Mouse (Mus musculus): ENCODE data around the gene Cdc25b.

GRCm38 (mm10) chr2:131227243-131227642, 40.5 kb downstream of the Cdc25b start:
- TF ChIP-seq CTCF (IDR thresholded peaks at IDR 0.05; ENCODE audit: low read depth): no peak
- no peak for TF ChIP-seq EP300 (IDR thresholded peaks at IDR 0.05; ENCODE audit: low read depth)

Data from liver, embryonic 14.5 days (tissue).